ENCODE assay signal across 21 mouse cellular contexts in genomic region chr19:43109796-43110195, GRCm38 (mm10).
DNase-seq lines count a peak whose midpoint lies in the region; ATAC-seq and TF ChIP-seq lines count a peak whose summit lies in the region.
"Had no signal": no experiment of that assay in that cellular context is flagged by ENCODE, and none has a peak within 500 bp of the region (broad histone marks: within the 10 kb centered on the region; RNA-seq: fewer than 3 reads in every experiment).

No protein-coding gene starts in this region.

- no peak overlapping the region for H3K4me2 ChIP-seq in kidney, postnatal 0 days (ENCODE audit: low read length)
- no peak overlapping the region for H3K4me2 ChIP-seq in kidney, embryonic 14.5 days (replicated peaks; ENCODE audit: low read depth, low read length)
- H3K4me2 ChIP-seq in lung, embryonic 14.5 days = no peak overlapping the region
- H3K4me2 ChIP-seq: embryonic facial prominence, embryonic 12.5 days; forebrain, embryonic 15.5 days; heart, embryonic 12.5 days; hindbrain, embryonic 14.5 days had no signal

- no peaks in the 10 kb centered on the region for H3K27me3 ChIP-seq in kidney, postnatal 0 days (ENCODE audit: insufficient read depth, low read length)
- H3K27me3 ChIP-seq in kidney, embryonic 14.5 days (ENCODE audit: control insufficient read depth, insufficient read depth, low read length) = no peaks in the 10 kb centered on the region
- no peaks in the 10 kb centered on the region for H3K27me3 ChIP-seq in lung, embryonic 14.5 days (ENCODE audit: insufficient read depth, low read length)
- H3K27me3 ChIP-seq: embryonic facial prominence, embryonic 12.5 days; forebrain, embryonic 15.5 days; heart, embryonic 12.5 days had no signal

- H3K36me3 ChIP-seq in kidney, postnatal 0 days (ENCODE audit: insufficient read depth, low read length) = no peaks in the 10 kb centered on the region
- no peaks in the 10 kb centered on the region for H3K36me3 ChIP-seq in kidney, embryonic 14.5 days (ENCODE audit: control insufficient read depth, insufficient read depth, low read length)
- H3K36me3 ChIP-seq in lung, embryonic 14.5 days (ENCODE audit: insufficient read depth) = no peaks in the 10 kb centered on the region
- H3K36me3 ChIP-seq: embryonic facial prominence, embryonic 12.5 days; forebrain, embryonic 15.5 days; G1E; heart, embryonic 12.5 days; hindbrain, embryonic 10.5 days had no signal

- DNase-seq in kidney, postnatal 0 days (ENCODE audit: low spot score) = peak; percentile 6
- DNase-seq in lung, embryonic 14.5 days = peak; percentile 88
- no peak for DNase-seq in lung, postnatal 25 days (ENCODE audit: low spot score)
- peak; percentile 7 for DNase-seq in lung, postnatal 14 days
- DNase-seq in heart, adult 8-10 months (ENCODE audit: low spot score) = no peak
- DNase-seq: adrenal gland, postnatal 10 days; B cell, adult 2 months; cerebellum, adult 11 months; cerebellum, adult 8-10 months; cerebellum, postnatal 14 days; gastrocnemius, postnatal 10 days; heart, adult 2 months had no signal

- no peak overlapping the region for H3K9ac ChIP-seq in kidney, postnatal 0 days (ENCODE audit: low read depth, low read length)
- H3K9ac ChIP-seq in kidney, embryonic 14.5 days (ENCODE audit: low read depth, low read length) = no peak overlapping the region
- no peak overlapping the region for H3K9ac ChIP-seq in lung, embryonic 14.5 days
- H3K9ac ChIP-seq: embryonic facial prominence, embryonic 12.5 days; forebrain, embryonic 15.5 days; heart, embryonic 12.5 days; hindbrain, embryonic 14.5 days had no signal

- H3K9me3 ChIP-seq in kidney, postnatal 0 days (replicated peaks; ENCODE audit: low read length) = no peaks in the 10 kb centered on the region
- 0 out of 2 replicates have a peak, but pooled peaks cover 5% of the 10 kb centered on the region for H3K9me3 ChIP-seq in kidney, embryonic 14.5 days (ENCODE audit: control insufficient read depth, low read length)
- peaks cover 7% of the 10 kb centered on the region; the same call in 1 of the 2 replicates for H3K9me3 ChIP-seq in lung, embryonic 14.5 days (ENCODE audit: low read depth, low read length)
- H3K9me3 ChIP-seq: forebrain, embryonic 15.5 days had no signal

- no peak overlapping the region for H3K27ac ChIP-seq in kidney, postnatal 0 days
- no peak overlapping the region for H3K27ac ChIP-seq in kidney, embryonic 14.5 days (ENCODE audit: low read depth, low read length)
- no peak overlapping the region for H3K27ac ChIP-seq in lung, embryonic 14.5 days (ENCODE audit: low read depth)
- H3K27ac ChIP-seq: embryonic facial prominence, embryonic 12.5 days; forebrain, embryonic 15.5 days; heart, adult 2 months; hindbrain, embryonic 10.5 days; hindbrain, embryonic 14.5 days had no signal

- no peak overlapping the region for H3K4me3 ChIP-seq in kidney, postnatal 0 days (replicated peaks; ENCODE audit: low read depth, low read length)
- H3K4me3 ChIP-seq in kidney, embryonic 14.5 days (ENCODE audit: low read length) = no peak overlapping the region
- no peak overlapping the region for H3K4me3 ChIP-seq in lung, embryonic 14.5 days (ENCODE audit: low read depth, low read length)
- H3K4me3 ChIP-seq: embryonic facial prominence, embryonic 12.5 days; forebrain, embryonic 15.5 days; heart, adult 2 months; heart, embryonic 12.5 days; hindbrain, embryonic 10.5 days had no signal

- WGBS in kidney, postnatal 0 days = 80% methylated on average over 4 of the region's 4 CpGs
- WGBS in kidney, embryonic 14.5 days = 72% methylated on average over 4 of the region's 4 CpGs
- 47% methylated on average over 4 of the region's 4 CpGs for WGBS in lung, embryonic 14.5 days

- TF ChIP-seq CTCF in kidney, postnatal 0 days (IDR thresholded peaks at IDR 0.05; ENCODE audit: low read depth) = no peak
- no peak for TF ChIP-seq CTCF in lung, embryonic 14.5 days (IDR thresholded peaks at IDR 0.05; ENCODE audit: low read depth)

- no peaks in the 10 kb centered on the region for H3K4me1 ChIP-seq in kidney, postnatal 0 days (replicated peaks; ENCODE audit: insufficient read depth, low read length)
- no peaks in the 10 kb centered on the region for H3K4me1 ChIP-seq in kidney, embryonic 14.5 days (ENCODE audit: control insufficient read depth, insufficient read depth, low read length)
- H3K4me1 ChIP-seq in lung, embryonic 14.5 days (ENCODE audit: insufficient read depth) = no peaks in the 10 kb centered on the region
- H3K4me1 ChIP-seq: embryonic facial prominence, embryonic 12.5 days; forebrain, embryonic 15.5 days; heart, embryonic 12.5 days; hindbrain, embryonic 10.5 days had no signal

- no peak for ATAC-seq in kidney, postnatal 0 days (replicated peaks; ENCODE audit: low FRiP score, low read depth)
- ATAC-seq in kidney, embryonic 14.5 days (ENCODE audit: low FRiP score, low TSS enrichment) = no peak
- no peak for ATAC-seq in lung, embryonic 14.5 days (ENCODE audit: insufficient read depth)
- no peak for ATAC-seq in frontal cortex, adult (ENCODE audit: low TSS enrichment)
- ATAC-seq: CD4-positive, CD25-positive, alpha-beta regulatory T cell, adult 4 months; forebrain, embryonic 15.5 days had no signal

Comparison
In these comparisons a context has a peak if more than half of its experiments do, and no peak if none do; other contexts are left out.
1. DNase-seq: peak in kidney, postnatal 0 days (single experiment), lung, embryonic 14.5 days (single experiment) and lung, postnatal 14 days (single experiment); none in lung, postnatal 25 days (single experiment) and heart, adult 8-10 months (single experiment).